Mouse (Mus musculus): ENCODE data around the gene Ptger1. TPM values are rescaled to one million over a fixed set of nuclear protein-coding genes. Genes with fewer than 3 reads are reported as not detected.

The Ptger1 gene
- polyA plus RNA-seq, 1 experiment from 2014 or later = 0.34 TPM

GRCm38 (mm10) chr8:83679866-83680265 is 13.4 kb downstream of the Ptger1 start:
- H3K4me1 ChIP-seq (ENCODE audit: control insufficient read depth, insufficient read depth, low read length) = no peaks in the 10 kb centered on the region
- DNase-seq (ENCODE audit: low spot score) (no peak), ATAC-seq (ENCODE audit: insufficient read depth, low FRiP score, low TSS enrichment) (no peak)
- WGBS = 92% methylated on average over 12 of the region's 12 CpGs
- no peak overlapping the region for H3K27ac ChIP-seq (ENCODE audit: low read depth, low read length)
- H3K27me3 ChIP-seq (ENCODE audit: control insufficient read depth, insufficient read depth, low read length) = no peaks in the 10 kb centered on the region
- peaks cover 12% of the 10 kb centered on the region for H3K36me3 ChIP-seq (ENCODE audit: control insufficient read depth, insufficient read depth, low read length)
- no peak overlapping the region for H3K4me3 ChIP-seq (ENCODE audit: low read depth, low read length)
- no peak overlapping the region for H3K4me2 ChIP-seq (ENCODE audit: low read depth)
- H3K9me3 ChIP-seq (ENCODE audit: control insufficient read depth, low read length) = no peaks in the 10 kb centered on the region
- H3K9ac ChIP-seq (ENCODE audit: low read length) = no peak overlapping the region

GRCm38 (mm10) chr8:83680603-83681002 is 14.1 kb downstream of the Ptger1 start:
- 83% methylated on average over 5 of the region's 5 CpGs for WGBS
- no peak for DNase-seq (ENCODE audit: low spot score)
- H3K4me1 ChIP-seq (ENCODE audit: control insufficient read depth, insufficient read depth, low read length) = no peaks in the 10 kb centered on the region
- H3K9ac ChIP-seq (ENCODE audit: low read length) = no peak overlapping the region
- H3K4me3 ChIP-seq (ENCODE audit: low read depth, low read length) = no peak overlapping the region
- ATAC-seq (ENCODE audit: insufficient read depth, low FRiP score, low TSS enrichment) = no peak
- H3K36me3 ChIP-seq (ENCODE audit: control insufficient read depth, insufficient read depth, low read length) = peaks cover 12% of the 10 kb centered on the region
- no peaks in the 10 kb centered on the region for H3K9me3 ChIP-seq (ENCODE audit: control insufficient read depth, low read length)
- no peak overlapping the region for H3K27ac ChIP-seq (ENCODE audit: low read depth, low read length)
- H3K27me3 ChIP-seq (ENCODE audit: control insufficient read depth, insufficient read depth, low read length) = no peaks in the 10 kb centered on the region
- H3K4me2 ChIP-seq (ENCODE audit: low read depth) = no peak overlapping the region

- H3K4me1 ChIP-seq (ENCODE audit: control insufficient read depth, insufficient read depth, low read length) = no peaks in the 10 kb centered on the region
- 21% methylated on average over 6 of the region's 6 CpGs for WGBS
- DNase-seq (ENCODE audit: low spot score) (peak; percentile 32), ATAC-seq (ENCODE audit: insufficient read depth, low FRiP score, low TSS enrichment) (no peak)
- no peak overlapping the region for H3K27ac ChIP-seq (ENCODE audit: low read depth, low read length)
- H3K36me3 ChIP-seq (ENCODE audit: control insufficient read depth, insufficient read depth, low read length) = peaks cover 12% of the 10 kb centered on the region
- H3K9ac ChIP-seq (ENCODE audit: low read length) = no peak overlapping the region
- no peak overlapping the region for H3K4me2 ChIP-seq (ENCODE audit: low read depth)
- H3K4me3 ChIP-seq (ENCODE audit: low read depth, low read length) = no peak overlapping the region
- H3K27me3 ChIP-seq (ENCODE audit: control insufficient read depth, insufficient read depth, low read length) = no peaks in the 10 kb centered on the region
- no peaks in the 10 kb centered on the region for H3K9me3 ChIP-seq (ENCODE audit: control insufficient read depth, low read length)
These were observed 14.6 kb downstream of the Ptger1 start for GRCm38 (mm10) chr8:83681099-83681498.

DNA sequence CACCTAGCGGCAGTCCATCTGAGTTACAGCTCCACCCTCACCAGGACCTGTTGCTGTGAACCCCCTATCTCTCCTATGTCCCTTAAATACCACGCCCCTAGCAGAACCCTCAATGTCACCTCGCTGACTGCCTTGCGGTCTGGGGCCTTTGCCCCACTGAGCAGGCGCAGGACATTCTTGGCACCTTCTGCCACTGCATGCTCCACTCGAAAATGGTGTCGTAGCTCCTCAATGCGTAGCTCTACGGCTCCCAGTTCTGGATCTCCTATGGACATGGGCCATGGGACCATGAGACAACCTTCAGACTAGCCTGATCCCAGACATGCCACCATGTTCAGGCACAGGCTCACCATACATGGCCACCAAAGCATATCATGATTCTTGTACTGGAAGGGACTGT is 18.0 kb downstream of the Ptger1 start:
- Histone ChIP-seq H3K27me3 (ENCODE audit: control insufficient read depth, insufficient read depth, low read length) (no peaks in the 10 kb centered on the region), H3K9ac (ENCODE audit: low read length) (no peak overlapping the region), H3K4me3 (ENCODE audit: low read depth, low read length) (no peak overlapping the region), H3K27ac (ENCODE audit: low read depth, low read length) (no peak overlapping the region), H3K4me2 (ENCODE audit: low read depth) (no peak overlapping the region), H3K36me3 (ENCODE audit: control insufficient read depth, insufficient read depth, low read length) (peaks cover 6% of the 10 kb centered on the region; the same call in 1 of the 2 replicates), H3K4me1 (ENCODE audit: control insufficient read depth, insufficient read depth, low read length) (no peaks in the 10 kb centered on the region), H3K9me3 (ENCODE audit: control insufficient read depth, low read length) (no peaks in the 10 kb centered on the region)
- ATAC-seq (ENCODE audit: insufficient read depth, low FRiP score, low TSS enrichment) (no peak), DNase-seq (ENCODE audit: low spot score) (no peak)
- WGBS = 91% methylated on average over 9 of the region's 9 CpGs

- H3K9ac ChIP-seq (ENCODE audit: low read length) = no peak overlapping the region
- 89% methylated on average over 6 of the region's 6 CpGs for WGBS
- H3K4me2 ChIP-seq (ENCODE audit: low read depth) = no peak overlapping the region
- H3K27me3 ChIP-seq (ENCODE audit: control insufficient read depth, insufficient read depth, low read length) = no peaks in the 10 kb centered on the region
- DNase-seq (ENCODE audit: low spot score) = no peak
- no peaks in the 10 kb centered on the region for H3K4me1 ChIP-seq (ENCODE audit: control insufficient read depth, insufficient read depth, low read length)
- no peaks in the 10 kb centered on the region for H3K9me3 ChIP-seq (ENCODE audit: control insufficient read depth, low read length)
- H3K36me3 ChIP-seq (ENCODE audit: control insufficient read depth, insufficient read depth, low read length) = peaks cover 10% of the 10 kb centered on the region
- no peak overlapping the region for H3K4me3 ChIP-seq (ENCODE audit: low read depth, low read length)
- H3K27ac ChIP-seq (ENCODE audit: low read depth, low read length) = no peak overlapping the region
- no peak for ATAC-seq (ENCODE audit: insufficient read depth, low FRiP score, low TSS enrichment)
These were observed 22.8 kb downstream of the Ptger1 start for GRCm38 (mm10) chr8:83689264-83689663.

GRCm38 (mm10) chr8:83693609-83694236 is 27.2 kb downstream of the Ptger1 start:
- ATAC-seq (ENCODE audit: insufficient read depth, low FRiP score, low TSS enrichment) (no peak), DNase-seq (ENCODE audit: low spot score) (no peak)
- WGBS = 86% methylated on average over 10 of the region's 10 CpGs
- Histone ChIP-seq H3K4me1 (ENCODE audit: control insufficient read depth, insufficient read depth, low read length) (peaks cover 8% of the 10 kb centered on the region), H3K4me3 (ENCODE audit: low read depth, low read length) (no peak overlapping the region), H3K9me3 (ENCODE audit: control insufficient read depth, low read length) (no peaks in the 10 kb centered on the region), H3K4me2 (ENCODE audit: low read depth) (no peak overlapping the region), H3K9ac (ENCODE audit: low read length) (no peak overlapping the region), H3K27me3 (ENCODE audit: control insufficient read depth, insufficient read depth, low read length) (no peaks in the 10 kb centered on the region), H3K36me3 (ENCODE audit: control insufficient read depth, insufficient read depth, low read length) (peaks cover 10% of the 10 kb centered on the region), H3K27ac (ENCODE audit: low read depth, low read length) (no peak overlapping the region)

DNA sequence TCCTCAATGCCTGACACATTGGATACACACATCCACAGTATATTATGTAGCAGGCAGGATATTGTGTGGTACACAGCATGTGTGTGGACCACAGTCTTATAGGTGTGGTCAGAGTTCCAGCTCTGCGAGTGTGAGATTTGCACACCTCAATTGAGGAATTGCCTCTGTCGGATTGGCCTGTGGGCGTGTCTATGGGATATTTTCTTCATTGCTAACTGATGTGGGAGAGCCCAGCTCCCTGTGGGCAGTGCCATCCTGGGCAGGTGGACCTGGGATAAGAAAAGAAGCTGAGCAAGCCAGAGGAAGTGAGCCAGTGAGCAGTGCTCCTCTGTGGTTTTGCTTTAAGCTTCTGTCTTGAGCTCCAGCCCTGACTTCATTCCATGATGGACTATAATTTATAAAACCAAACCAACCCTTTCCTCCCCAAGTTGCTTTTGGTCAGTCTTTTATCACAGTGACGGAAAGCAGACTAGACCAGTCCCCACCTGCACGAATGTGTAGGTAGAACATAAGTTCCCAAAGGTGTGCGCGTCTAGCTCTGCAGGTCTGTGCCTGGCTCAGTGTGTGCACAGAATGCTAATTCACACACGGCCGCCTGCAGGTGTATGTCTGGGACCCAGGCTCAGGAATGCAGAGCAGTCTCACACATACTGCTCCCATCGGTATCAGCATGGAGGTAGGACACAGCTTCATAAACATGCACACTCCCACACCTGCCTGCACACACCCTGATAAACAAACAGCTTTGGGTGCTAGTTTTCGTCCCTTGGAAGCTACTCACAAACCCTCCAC is 28.1 kb downstream of the Ptger1 start:
- Histone ChIP-seq H3K36me3 (ENCODE audit: control insufficient read depth, insufficient read depth, low read length) (peaks cover 10% of the 10 kb centered on the region), H3K9ac (ENCODE audit: low read length) (no peak overlapping the region), H3K4me2 (ENCODE audit: low read depth) (no peak overlapping the region), H3K4me3 (ENCODE audit: low read depth, low read length) (no peak overlapping the region), H3K9me3 (ENCODE audit: control insufficient read depth, low read length) (no peaks in the 10 kb centered on the region), H3K27me3 (ENCODE audit: control insufficient read depth, insufficient read depth, low read length) (no peaks in the 10 kb centered on the region), H3K27ac (ENCODE audit: low read depth, low read length) (no peak overlapping the region), H3K4me1 (ENCODE audit: control insufficient read depth, insufficient read depth, low read length) (peaks cover 8% of the 10 kb centered on the region)
- 90% methylated on average over 11 of the region's 11 CpGs for WGBS
- DNase-seq (ENCODE audit: low spot score) (no peak), ATAC-seq (ENCODE audit: insufficient read depth, low FRiP score, low TSS enrichment) (no peak)

GRCm38 (mm10) chr8:83695351-83696106 is 29.1 kb downstream of the Ptger1 start:
- Histone ChIP-seq H3K4me2 (ENCODE audit: low read depth) (no peak overlapping the region), H3K4me3 (ENCODE audit: low read depth, low read length) (no peak overlapping the region), H3K4me1 (ENCODE audit: control insufficient read depth, insufficient read depth, low read length) (peaks cover 8% of the 10 kb centered on the region), H3K27ac (ENCODE audit: low read depth, low read length) (no peak overlapping the region), H3K36me3 (ENCODE audit: control insufficient read depth, insufficient read depth, low read length) (peaks cover 10% of the 10 kb centered on the region), H3K9me3 (ENCODE audit: control insufficient read depth, low read length) (no peaks in the 10 kb centered on the region), H3K27me3 (ENCODE audit: control insufficient read depth, insufficient read depth, low read length) (no peaks in the 10 kb centered on the region), H3K9ac (ENCODE audit: low read length) (no peak overlapping the region)
- DNase-seq (ENCODE audit: low spot score) = no peak
- 93% methylated on average over 17 of the region's 17 CpGs for WGBS
- ATAC-seq (ENCODE audit: insufficient read depth, low FRiP score, low TSS enrichment) = no peak

All from neural tube, embryonic 11.5 days (tissue).